Mouse (Mus musculus): ENCODE measurements at regions not wholly inside any gene's neighbourhood (a gene's known extent, or its start where the extent isn't known, plus 50 kb on each side); places are given as distances from the start of the nearest gene placed in this dataset.
A peak's percentile ranks its signal among the peaks of the same experiment; 100 is the strongest.

- DNase-seq (ENCODE audit: low spot score in 2 of 2) = no peak
These were observed 318.4 kb upstream of the Myo3a start for GRCm38 (mm10) chr2:21908813-21909480.

- DNase-seq (ENCODE audit: low spot score in 2 of 2) = peak; percentile 44 to 58
These were observed 317.8 kb upstream of the Myo3a start for GRCm38 (mm10) chr2:21909481-21909966.

- DNase-seq (ENCODE audit: low spot score in 2 of 2) = peak in 1 of 2 experiments; percentile 10
These were observed 309.3 kb upstream of the Myo3a start for GRCm38 (mm10) chr2:21917804-21918690.

GRCm38 (mm10) chr2:21919091-21919490 is 308.2 kb upstream of the Myo3a start:
- DNase-seq (ENCODE audit: low spot score in 2 of 2) = no peak

- no peak for DNase-seq (ENCODE audit: low spot score in 2 of 2)
These were observed 299.6 kb upstream of the Myo3a start for GRCm38 (mm10) chr2:21927656-21928055.

- DNase-seq (ENCODE audit: low spot score in 2 of 2) = no peak
These were observed 287.3 kb upstream of the Myo3a start for GRCm38 (mm10) chr2:21939993-21940392.

GRCm38 (mm10) chr2:21940797-21941487 is 286.4 kb upstream of the Myo3a start:
- no peak for DNase-seq (ENCODE audit: low spot score in 2 of 2)

GRCm38 (mm10) chr2:21941488-21942000 is 285.8 kb upstream of the Myo3a start:
- DNase-seq (ENCODE audit: low spot score in 2 of 2) = no peak

GRCm38 (mm10) chr2:21943676-21944075 is 283.6 kb upstream of the Myo3a start:
- no peak for DNase-seq (ENCODE audit: low spot score in 2 of 2)

- no peak for DNase-seq (ENCODE audit: low spot score in 2 of 2)
These were observed 280.8 kb upstream of the Myo3a start for GRCm38 (mm10) chr2:21946484-21946883.

GRCm38 (mm10) chr2:21951279-21951678 is 276.0 kb upstream of the Myo3a start:
- no peak for DNase-seq (ENCODE audit: low spot score in 2 of 2)

- no peak for DNase-seq (ENCODE audit: low spot score in 2 of 2)
These were observed 271.0 kb upstream of the Myo3a start for GRCm38 (mm10) chr2:21956112-21956963.

- DNase-seq (ENCODE audit: low spot score in 2 of 2) = no peak
These were observed 268.9 kb upstream of the Myo3a start for GRCm38 (mm10) chr2:21958365-21958764.

- DNase-seq (ENCODE audit: low spot score in 2 of 2) = no peak
These were observed 268.5 kb upstream of the Myo3a start for GRCm38 (mm10) chr2:21958802-21959201.

- DNase-seq (ENCODE audit: low spot score in 2 of 2) = no peak
These were observed 263.8 kb upstream of the Myo3a start for GRCm38 (mm10) chr2:21963343-21964026.

GRCm38 (mm10) chr2:21964027-21964605 is 263.2 kb upstream of the Myo3a start:
- no peak for DNase-seq (ENCODE audit: low spot score in 2 of 2)

GRCm38 (mm10) chr2:21970774-21971406 is 256.4 kb upstream of the Myo3a start:
- DNase-seq (ENCODE audit: low spot score in 2 of 2) = no peak

- DNase-seq (ENCODE audit: low spot score in 2 of 2) = no peak
These were observed 252.7 kb upstream of the Myo3a start for GRCm38 (mm10) chr2:21974599-21974998.

GRCm38 (mm10) chr2:21975547-21975946 is 251.8 kb upstream of the Myo3a start:
- DNase-seq (ENCODE audit: low spot score in 2 of 2) = no peak

Data from adrenal gland, adult 18-20 months (tissue).